Mouse (Mus musculus) Patski (cell line): ENCODE results near the gene Apoe. TPM values are rescaled to one million over a fixed set of nuclear protein-coding genes. Genes with fewer than 3 reads are reported as not detected.
A peak's percentile ranks its signal among the peaks of the same experiment; 100 is the strongest.
"Not testable (repeated sequence)": the region's sequence is repeated elsewhere in the genome, so short reads cannot be mapped to it uniquely, and the experiment has no call there.

Experiments used
- ATAC-seq: fragments of 100-300 bp; one replicate; pipeline ENCODE4 v1.8.0; 2021
- CTCF ChIA-PET: fragments of 350-600 bp; sonication (Branson Sonifier 250); formaldehyde crosslinking; loops from one replicate; lab custom pipeline; 2022; ENCODE audit warnings: inconsistent platforms; lab: Charles Lee
- POLR2A ChIA-PET: fragments of 350-600 bp; sonication (Branson Sonifier 250); formaldehyde crosslinking; loops from one replicate; lab custom pipeline; 2022; ENCODE audit warnings: antibody characterized with exemption, inconsistent platforms; lab: Charles Lee
- DNase-seq: peaks from one replicate; pipeline ENCODE4 v3.0.0-alpha.2; 2011; ENCODE audit warnings: low read depth, low spot score
- H3K27me3 ChIP-seq: fragments of 371-371 bp; one replicate; pipeline ENCODE4 v1.5.1; 2021
- CTCF ChIP-seq: fragments of 100-300 bp; IDR thresholded peaks from one replicate; pipeline ENCODE4 v1.5.1; 2021
- in situ Hi-C: fragments of 300-500 bp; cut with MboI; formaldehyde crosslinking; loops from 3 replicates; pipeline ENCODE4 v1.11.1; 2018; ENCODE audit warnings: low pct_unique_long_range_greater_than_20kb, mixed read lengths
- polyA plus RNA-seq: library from polyadenylated mRNA; unstranded; gene quantifications from one replicate; pipeline ENCODE4 v1.2.3, GENCODE M21; 2021

Apoe gene
- polyA plus RNA-seq, 1 experiment from 2014 or later: 6.0 TPM

DNA sequence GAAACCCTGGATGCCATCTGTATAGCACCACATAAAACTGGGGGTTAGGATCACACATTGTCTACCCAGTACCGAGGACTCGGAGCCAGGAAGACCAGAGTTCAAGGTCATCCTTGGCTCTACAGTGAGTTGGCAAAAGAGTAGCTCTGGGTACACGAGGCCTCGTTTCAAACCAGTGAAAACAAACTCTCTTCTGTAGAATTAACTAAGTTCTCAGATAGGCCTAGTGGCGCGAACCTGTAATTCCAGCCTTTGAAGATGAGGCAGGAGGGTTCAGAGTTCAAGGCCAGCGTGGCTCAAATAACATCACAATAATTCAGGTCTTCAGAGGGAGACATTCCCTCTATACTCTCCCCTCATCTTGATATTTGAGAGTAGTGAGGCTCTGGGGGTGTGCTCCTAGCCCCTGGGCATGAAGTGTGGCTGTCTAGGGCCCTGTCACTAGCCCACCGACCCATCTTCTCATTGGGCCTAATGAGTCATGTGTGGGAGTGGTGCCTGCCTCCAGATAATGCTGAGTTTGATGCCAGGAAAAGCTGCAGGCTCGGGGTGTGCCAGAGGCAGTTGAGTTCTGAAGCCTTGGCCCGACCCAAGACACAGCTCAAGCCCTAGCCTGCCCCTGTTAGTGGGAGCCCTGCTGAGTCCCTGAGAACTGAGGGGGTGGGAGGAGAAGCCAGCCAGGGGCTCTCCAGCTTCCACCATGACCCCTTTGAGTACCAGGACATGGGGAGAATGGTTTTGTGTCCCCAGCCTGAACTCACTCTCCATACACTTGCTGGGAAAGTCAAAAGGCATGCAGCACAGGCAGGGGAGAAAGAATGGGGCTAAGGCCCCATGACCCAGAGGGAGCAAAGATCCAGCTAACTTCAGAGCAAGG is 4.4 kb downstream of the Apoe start:
- ChIA-PET POLR2A (interaction anchor here (1.0 to 1.3 kb wide), 2 partner anchors 20 to 25 kb away, joined by 3 to 4 read pairs; partner anchors contain the start of gene Tomm40), CTCF (interaction anchor here (3.8 kb wide), 1 partner anchor 25 kb away, joined by 22 read pairs; no protein-coding TSS in a partner anchor)
- in situ Hi-C loops: no loop called here
- no peaks in the 10 kb centered on the region for H3K27me3 ChIP-seq
- ATAC-seq: no peak
- no peak for DNase-seq
- TF ChIP-seq CTCF: no peak

DNA sequence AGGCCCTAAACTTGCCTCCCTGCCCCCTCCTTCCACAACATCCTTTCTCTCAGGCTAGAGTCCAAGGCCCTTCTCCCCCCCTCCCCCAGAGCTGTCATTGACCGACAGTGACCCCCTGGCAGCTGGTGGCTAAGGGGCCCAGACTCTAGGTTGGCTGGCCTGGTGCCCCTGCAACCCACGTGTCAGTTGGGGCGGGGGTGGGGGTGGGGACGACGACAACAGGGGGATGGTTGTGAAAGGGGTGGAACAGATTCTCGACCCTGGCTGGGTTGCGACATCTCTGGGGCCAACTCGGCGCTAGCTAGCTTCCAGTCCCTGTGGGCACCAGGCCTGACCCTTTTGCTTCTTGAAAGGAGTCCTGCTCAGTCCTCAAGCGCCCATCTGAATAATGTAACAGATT is 5.6 kb downstream of the Apoe start:
- in situ Hi-C loops: no loop called here
- no peak for TF ChIP-seq CTCF
- no peaks in the 10 kb centered on the region for H3K27me3 ChIP-seq
- DNase-seq (no peak), ATAC-seq (peak; percentile 66)
- CTCF ChIA-PET: interaction anchor here (1.0 to 3.8 kb wide), 3 partner anchors 10 to 27 kb away, joined by 4 to 22 read pairs (median 4); no protein-coding TSS in a partner anchor
- POLR2A ChIA-PET: no interaction called here

GRCm38 (mm10) chr7:19691873-19692865 is 6.8 kb downstream of the Apoe start, which contains the start of gene Apoc1:
Gene Apoc1 (minus strand): TSS chr7:19692660.
- H3K27me3 ChIP-seq: no peaks in the 10 kb centered on the region
- ChIA-PET CTCF (interaction anchor here (1.0 to 3.8 kb wide), 3 partner anchors 9 to 26 kb away, joined by 4 to 22 read pairs (median 4); no protein-coding TSS in a partner anchor), POLR2A (no interaction called here)
- no peak for DNase-seq
- no peak for TF ChIP-seq CTCF
- no peak for ATAC-seq
- in situ Hi-C loops: no loop called here

DNA sequence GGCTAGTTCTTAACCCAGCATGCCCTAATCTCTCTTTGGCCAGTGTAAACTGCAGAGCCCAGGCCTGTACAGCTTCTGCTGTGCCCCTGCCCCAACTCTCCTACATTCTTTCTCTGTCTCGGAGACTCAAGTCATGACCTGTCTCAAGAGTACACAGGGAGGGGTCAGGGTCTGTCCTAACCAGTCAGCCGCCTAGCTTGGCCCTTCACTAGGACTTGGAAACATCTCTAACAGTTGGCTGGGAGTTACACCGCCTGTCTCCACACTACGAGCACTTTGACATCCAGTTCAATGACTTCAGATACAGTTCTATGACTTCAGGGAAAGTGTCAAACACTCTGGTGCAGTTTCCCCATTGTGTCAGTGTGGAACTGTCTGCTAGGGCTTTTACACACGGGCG is 7.6 kb downstream of the Apoe start:
- ChIA-PET POLR2A (no interaction called here), CTCF (interaction anchor here (1.9 kb wide), 1 partner anchor 22 kb away, joined by 7 read pairs; no protein-coding TSS in a partner anchor)
- DNase-seq: no peak
- ATAC-seq: no peak
- in situ Hi-C loops: no loop called here
- TF ChIP-seq CTCF: no peak
- H3K27me3 ChIP-seq: no peaks in the 10 kb centered on the region

GRCm38 (mm10) chr7:19690845-19691244 is 8.1 kb downstream of the Apoe start:
- in situ Hi-C loops: no loop called here
- ChIA-PET CTCF (interaction anchor here (1.9 kb wide), 1 partner anchor 22 kb away, joined by 7 read pairs; no protein-coding TSS in a partner anchor), POLR2A (interaction anchor here (0.7 kb wide), 2 partner anchors 8 to 221 kb away, joined by 3 to 4 read pairs; partner anchors contain the start of gene Apoe)
- ATAC-seq (no peak), DNase-seq (no peak)
- TF ChIP-seq CTCF: no peak
- no peaks in the 10 kb centered on the region for H3K27me3 ChIP-seq

DNA sequence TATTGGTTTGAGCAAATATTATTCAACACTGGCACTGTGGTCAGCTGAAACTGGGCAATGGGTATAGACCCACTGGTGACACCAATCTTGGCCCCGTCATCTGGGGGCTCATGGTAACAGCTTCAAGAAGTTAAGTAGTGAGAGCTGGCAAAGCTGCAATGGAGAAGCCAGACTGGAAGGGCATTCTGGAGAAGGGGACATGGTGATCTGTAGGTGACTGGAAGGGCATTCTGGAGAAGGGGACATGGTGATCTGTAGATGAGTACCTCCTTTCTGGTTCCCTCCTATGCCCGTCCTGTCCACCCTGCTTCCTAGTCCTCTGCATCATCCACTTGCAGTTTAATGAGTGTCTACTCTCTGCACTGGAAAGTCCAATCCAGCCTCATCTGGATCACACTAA is 10.4 kb downstream of the Apoe start:
- ChIA-PET CTCF (no interaction called here), POLR2A (interaction anchor here (0.7 kb wide), 1 partner anchor 14 kb away, joined by 5 read pairs; no protein-coding TSS in a partner anchor)
- ATAC-seq (no peak), DNase-seq (no peak)
- no peak for TF ChIP-seq CTCF
- in situ Hi-C loops: no loop called here
- no peaks in the 10 kb centered on the region for H3K27me3 ChIP-seq

- CTCF ChIA-PET: no interaction called here
- DNase-seq: no peak
- H3K27me3 ChIP-seq: no peaks in the 10 kb centered on the region
Measured at GRCm38 (mm10) chr7:19688101-19688500, 10.9 kb downstream of the Apoe start.

GRCm38 (mm10) chr7:19686927-19687583 is 11.9 kb downstream of the Apoe start:
- H3K27me3 ChIP-seq, CTCF ChIA-PET, DNase-seq, ATAC-seq, in situ Hi-C loops: not testable (repeated sequence)
- POLR2A ChIA-PET: interaction anchor here (0.7 kb wide), 1 partner anchor 275 kb away, joined by 3 read pairs; no protein-coding TSS in a partner anchor

More at GRCm38 (mm10) chr7:19688101-19688500, 10.9 kb downstream of the Apoe start:
- no peak for ATAC-seq
- no peak for TF ChIP-seq CTCF
- in situ Hi-C loops: no loop called here
- POLR2A ChIA-PET: interaction anchor here (0.7 kb wide), 1 partner anchor 13 kb away, joined by 5 read pairs; no protein-coding TSS in a partner anchor

DNA sequence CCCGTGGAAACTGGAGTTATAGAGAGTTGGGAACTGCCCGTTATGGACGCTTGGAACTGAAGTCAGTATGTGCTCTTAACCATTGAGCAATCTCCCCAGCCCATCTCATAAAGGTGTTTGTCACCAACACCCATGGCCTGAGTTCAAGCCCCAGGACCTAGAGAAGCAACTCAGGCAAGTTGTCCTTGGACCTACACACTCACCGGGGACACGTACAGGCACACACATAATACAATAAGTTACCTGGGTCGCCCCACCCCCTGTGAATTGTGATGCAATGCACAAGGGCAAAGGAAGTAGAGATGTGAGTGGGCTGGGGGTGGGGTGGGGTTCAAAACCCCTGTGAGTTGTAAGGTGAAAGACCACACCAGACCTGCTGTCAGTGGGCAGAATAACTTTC is 12.5 kb downstream of the Apoe start:
- ATAC-seq: no peak

More for the DNA sequence above, 12.5 kb downstream of the Apoe start:
- TF ChIP-seq CTCF: no peak
- ChIA-PET POLR2A (interaction anchor here (0.7 kb wide), 1 partner anchor 275 kb away, joined by 3 read pairs; no protein-coding TSS in a partner anchor), CTCF (no interaction called here)
- H3K27me3 ChIP-seq: no peaks in the 10 kb centered on the region
- in situ Hi-C loops: no loop called here
- DNase-seq: no peak
